Mouse (Mus musculus) liver, adult 2 months (tissue): ENCODE results near the gene Dhps.

ENCODE experiments used
- CTCF ChIP-seq: fragments of 200-500 bp; IDR thresholded peaks from 2 replicates; pipeline ENCODE4 v1.5.1; 2011; ENCODE audit warnings: low read depth, low read length, control low read depth
- POLR2A ChIP-seq: fragments of 200-500 bp; IDR thresholded peaks from 2 replicates; pipeline ENCODE4 v1.6.1; 2011; ENCODE audit warnings: low read length, control low read depth; ENCODE audit not compliant: insufficient read depth; ENCODE audit errors: extremely low read depth

GRCm38 (mm10) chr8:85123691-85124090 lies 52.1 kb downstream of the Dhps start:
- TF ChIP-seq POLR2A = no peak
- TF ChIP-seq CTCF = no peak
